Mouse (Mus musculus) frontal cortex, postnatal 10 days (tissue): ENCODE data around the gene Ifit3.
"Not testable (repeated sequence)": the region's sequence is repeated elsewhere in the genome, so short reads cannot be mapped to it uniquely, and the experiment has no call there.

Experiments used
- DNase-seq, 2 experiments: peaks; one replicate each; pipeline ENCODE4 v3.0.0; 2022; ENCODE audit warnings: low spot score in 2 of 2, mixed read lengths in 1 of 2

The Ifit3 gene

DNA sequence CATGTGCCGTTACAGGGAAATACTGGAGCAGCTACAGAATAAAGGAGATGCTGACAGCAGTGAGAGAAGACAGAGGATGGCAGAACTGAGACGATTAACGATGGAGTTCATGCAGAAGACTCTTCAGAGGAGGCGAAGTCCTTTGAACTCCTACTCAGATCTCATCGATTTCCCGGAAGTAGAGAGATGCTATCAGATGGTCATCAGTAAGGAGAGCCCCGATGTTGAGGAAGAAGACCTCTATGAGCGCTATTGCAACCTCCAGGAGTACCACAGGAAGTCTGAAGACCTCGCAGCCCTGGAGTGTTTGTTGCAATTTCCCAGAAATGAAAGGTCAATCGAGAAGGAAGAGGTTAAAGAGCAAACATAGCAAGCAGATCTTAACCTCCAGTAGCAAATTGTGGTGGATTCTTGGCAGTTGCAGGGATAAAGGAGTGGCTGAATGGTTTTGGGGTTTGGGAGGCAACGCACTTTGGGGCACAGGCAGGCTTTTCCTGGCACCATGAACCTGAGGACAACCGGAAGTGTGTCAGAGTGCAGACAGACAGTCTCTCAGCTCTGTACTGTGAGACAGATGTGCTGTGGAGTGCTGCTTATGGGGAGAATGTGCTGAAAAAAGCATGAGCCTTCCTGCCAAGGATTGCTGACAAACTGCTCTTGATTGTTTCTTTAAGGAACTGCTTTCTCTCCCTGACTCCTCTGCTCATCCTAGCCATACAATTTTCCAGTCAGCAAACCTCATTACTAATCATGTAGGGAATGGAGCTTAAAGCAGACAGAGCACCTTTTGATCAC is 4.8 kb downstream of the Ifit3 start:
- not testable (repeated sequence) for DNase-seq

DNA sequence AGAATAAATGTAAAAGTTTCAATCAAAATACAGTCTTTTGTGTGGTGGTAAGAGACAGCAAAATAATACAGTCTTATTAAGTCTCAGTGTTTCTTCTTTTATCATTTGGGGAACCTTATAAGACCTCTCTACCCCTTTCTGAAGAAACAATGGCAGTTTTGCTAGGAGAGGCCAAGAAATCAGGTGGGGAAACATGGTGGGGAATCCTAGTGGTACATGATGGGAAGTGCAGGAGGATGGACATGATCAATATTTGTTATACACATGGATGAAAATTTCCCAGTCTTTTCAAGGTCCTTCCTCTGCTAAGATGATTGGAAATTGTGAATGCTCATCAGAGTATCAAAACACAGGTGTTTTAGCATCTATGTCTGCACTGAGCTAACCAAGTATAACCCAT is 5.6 kb downstream of the Ifit3 start:
- DNase-seq, result no peak

DNA sequence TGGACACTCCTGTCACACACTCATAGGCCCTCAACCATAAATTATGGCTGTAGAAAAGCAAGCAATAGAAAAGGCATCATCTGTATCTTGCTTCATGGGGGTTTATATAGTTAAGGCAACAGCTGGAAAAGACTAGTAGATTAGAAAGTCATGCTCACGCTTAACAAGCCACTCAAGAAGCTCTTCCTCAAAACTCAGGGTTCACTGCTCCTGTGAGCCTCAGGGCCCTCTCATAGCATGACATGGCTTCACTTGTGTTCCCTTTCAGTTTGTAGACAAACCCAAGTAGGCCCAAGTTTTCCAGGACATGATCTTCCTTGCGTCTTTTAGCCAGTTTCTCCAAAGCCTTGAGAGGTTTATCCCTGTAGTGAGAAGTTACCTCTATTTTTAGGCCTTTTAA is 10.1 kb downstream of the Ifit3 start:
- no peak for DNase-seq

DNA sequence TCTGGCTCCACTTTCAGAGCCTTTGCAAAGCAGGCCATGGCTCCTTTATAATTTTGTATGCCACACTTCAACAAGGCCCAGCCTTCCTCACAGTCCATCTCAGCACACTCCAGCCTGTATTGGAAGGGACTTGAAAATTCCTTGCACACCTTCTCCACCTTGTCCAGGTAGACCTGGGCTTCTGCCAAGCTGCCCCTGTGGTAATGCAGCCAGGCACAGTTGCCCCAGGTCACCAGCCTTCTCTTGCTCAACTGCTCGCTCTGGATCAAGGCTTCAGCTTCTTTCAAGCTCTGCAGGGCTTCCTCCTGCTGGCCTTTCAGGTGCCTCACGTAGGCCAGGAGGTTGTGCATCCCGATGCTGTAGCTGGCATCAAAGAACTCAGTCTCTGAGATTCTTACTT is 11.2 kb downstream of the Ifit3 start:
- DNase-seq, result not testable (repeated sequence)

DNA sequence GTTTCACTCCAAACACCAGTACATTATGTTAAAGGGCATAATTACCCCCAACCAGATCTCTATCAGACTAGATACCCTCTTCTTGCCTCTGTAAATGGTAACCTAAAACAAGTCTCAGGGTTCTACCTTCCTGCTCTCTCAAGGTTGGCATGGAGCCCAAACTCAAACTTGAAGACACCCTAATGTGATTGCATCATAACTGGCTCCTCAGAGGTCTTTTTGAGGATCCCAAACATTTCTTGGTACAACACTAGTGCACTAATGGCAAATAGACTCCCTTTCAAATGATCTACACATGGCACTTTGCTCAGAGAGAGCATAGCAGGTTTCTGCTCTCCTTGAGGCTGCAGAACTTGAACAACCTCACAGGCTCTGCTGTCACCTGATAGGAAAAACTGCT is 13.5 kb downstream of the Ifit3 start:
- DNase-seq, result no peak

DNA sequence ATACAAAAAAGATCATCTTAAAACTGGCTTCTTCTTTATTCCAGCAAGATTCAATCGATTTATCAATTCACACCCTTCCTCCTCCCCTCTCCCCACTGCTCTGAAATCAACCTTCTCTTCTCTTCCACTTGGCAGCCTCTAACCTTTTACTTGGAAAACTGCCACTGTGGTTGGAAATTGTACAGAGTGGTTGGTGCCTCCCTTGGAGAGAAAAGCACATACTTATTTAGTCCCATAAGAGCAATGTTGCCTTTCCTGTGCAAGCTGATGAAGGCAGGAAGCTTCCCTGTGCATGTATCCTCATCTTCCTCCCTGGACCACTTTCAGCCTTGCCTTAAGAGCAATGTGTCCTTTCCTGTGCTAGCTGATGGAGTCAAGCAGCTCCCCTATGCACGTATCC is 15.0 kb downstream of the Ifit3 start:
- peak; percentile 13 to 27 for DNase-seq

DNA sequence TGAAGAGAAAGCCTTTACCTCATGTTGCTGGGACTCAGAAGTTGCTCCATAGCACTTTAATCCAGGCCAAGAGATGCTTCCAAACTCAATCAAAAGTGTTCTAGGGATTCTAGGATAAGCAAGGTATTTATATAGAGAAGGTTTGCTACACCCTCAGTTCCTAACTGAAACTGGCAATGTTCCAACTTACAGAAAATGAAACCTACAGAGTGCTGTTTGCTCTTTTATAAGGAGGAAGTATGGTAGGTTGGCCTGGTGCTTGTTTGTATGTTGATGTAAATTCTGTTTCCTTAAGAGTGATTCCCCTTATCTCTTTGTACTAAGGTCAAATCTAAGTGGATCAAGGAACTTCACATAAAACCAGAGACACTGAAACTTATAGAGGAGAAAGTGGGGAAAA is 15.9 kb downstream of the Ifit3 start:
- DNase-seq, result not testable (repeated sequence)

DNA sequence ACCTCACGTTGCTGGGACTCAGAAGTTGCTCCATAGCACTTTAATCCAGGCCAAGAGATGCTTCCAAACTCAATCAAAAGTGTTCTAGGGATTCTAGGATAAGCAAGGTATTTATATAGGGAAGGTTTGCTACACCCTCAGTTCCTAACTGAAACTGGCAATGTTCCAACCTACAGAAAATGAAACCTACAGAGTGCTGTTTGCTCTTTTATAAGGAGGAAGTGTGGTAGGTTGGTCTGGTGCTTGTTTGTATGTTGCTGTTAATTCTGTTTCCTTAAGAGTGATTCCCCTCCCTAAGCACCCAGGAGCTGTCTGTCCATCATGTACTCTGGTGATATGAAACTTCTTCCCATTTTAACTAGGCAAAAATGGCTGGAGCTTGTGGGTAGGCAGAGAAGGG is 18.6 kb downstream of the Ifit3 start, which contains the start of gene Ifit1bl1:
Gene Ifit1bl1 (minus strand): TSS at position 69 of the 400 bp plus-strand sequence.
- not testable (repeated sequence) for DNase-seq

DNA sequence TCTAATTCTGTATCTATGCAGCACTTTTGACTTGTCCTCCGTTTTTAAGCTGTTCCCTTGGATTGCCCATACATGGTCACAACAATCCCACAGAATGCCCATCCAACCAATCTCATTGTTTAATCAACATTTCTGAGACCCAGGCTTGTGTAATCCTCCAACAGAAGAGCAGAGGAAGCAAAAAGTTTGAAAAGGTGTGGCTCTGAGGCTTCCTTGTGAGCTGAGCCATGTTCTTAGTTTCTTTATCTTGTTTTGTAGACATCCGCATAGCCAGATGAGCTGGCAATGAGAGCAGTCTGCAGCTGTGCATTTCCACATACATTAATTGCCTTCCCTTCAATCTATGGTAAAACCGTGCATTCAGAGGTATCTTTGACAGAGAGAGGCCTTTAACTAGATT is 22.1 kb downstream of the Ifit3 start:
- no peak for DNase-seq

DNA sequence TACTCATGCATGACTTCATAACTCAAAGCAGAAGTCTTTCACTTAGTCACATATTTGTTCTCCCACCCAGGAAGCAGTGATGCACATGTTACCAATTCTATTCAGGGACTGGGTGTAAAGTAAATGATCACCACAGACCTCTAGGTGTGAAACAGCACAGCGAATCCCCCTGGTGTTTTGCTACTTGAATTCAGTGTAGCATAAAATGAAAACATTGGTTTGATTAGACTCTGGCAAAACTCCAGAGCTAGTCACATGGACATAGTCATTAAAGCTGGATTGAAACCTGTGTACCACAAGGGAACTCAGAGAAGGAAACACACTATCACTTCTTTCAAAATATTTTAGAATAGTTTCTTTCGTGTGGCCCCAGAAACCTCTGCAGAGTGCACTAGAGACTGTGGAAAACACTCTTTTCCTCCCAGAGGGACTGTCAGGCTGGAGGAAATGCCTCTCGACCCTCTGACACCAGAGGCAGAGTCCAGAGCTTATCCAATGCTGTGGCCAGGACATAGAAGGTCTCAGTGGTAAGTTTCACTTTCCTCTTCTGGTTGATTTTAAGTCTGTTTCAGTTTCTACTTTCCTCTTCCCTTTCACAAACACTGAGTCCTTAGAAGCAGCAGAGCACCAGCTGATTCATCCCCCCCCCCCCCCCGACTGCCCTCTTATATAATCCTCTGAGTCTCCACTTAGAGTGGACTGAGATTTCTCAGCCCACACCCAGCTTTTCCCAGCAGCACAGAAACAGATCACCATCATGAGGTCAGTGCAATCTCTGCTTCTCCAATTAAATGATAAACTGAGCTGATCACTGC is 24.1 kb downstream of the Ifit3 start, which contains the start of gene Ifit3b:
Gene Ifit3b (plus strand): TSS at position 734 of the 815 bp plus-strand sequence.
- DNase-seq, result not testable (repeated sequence)

DNA sequence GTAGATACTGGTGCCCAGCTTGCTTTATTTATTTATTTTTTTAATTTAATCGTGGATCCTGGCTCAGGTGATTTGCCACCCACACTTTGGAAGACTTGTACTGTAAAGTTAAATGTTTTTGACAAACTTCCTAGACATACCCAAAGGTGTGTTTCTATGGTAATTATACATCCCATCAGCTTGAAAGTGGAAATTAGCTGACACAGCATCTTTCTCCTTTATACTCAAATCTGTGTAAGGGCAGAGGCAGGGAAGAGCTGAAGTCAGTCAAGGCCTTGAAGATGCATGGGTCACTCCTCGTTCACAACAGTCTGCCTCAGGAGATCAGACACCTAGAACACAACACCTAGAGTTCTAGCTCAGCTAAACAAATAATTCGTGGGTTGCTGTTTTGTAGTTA is 26.8 kb downstream of the Ifit3 start:
- DNase-seq, result not testable (repeated sequence)

DNA sequence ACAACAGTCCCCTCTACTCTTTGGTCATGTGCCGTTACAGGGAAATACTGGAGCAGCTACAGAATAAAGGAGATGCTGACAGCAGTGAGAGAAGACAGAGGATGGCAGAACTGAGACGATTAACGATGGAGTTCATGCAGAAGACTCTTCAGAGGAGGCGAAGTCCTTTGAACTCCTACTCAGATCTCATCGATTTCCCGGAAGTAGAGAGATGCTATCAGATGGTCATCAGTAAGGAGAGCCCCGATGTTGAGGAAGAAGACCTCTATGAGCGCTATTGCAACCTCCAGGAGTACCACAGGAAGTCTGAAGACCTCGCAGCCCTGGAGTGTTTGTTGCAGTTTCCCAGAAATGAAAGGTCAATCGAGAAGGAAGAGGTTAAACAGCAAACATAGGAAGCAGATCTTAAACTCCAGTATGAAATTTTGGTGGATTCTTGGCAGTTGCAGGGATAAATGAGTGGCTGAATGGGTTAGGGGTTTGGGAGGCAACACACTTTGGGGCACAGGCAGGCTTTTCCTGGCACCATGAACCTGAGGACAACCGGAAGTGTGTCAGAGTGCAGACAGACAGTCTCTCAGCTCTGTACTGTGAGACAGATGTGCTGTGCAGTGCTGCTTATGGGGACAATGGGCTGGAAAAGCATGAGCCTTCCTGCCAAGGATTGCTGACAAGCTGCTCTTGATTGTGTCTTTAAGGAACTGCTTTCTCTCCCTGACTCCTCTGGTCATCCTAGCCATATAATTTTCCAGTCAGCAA is 29.1 kb downstream of the Ifit3 start:
- not testable (repeated sequence) for DNase-seq

DNA sequence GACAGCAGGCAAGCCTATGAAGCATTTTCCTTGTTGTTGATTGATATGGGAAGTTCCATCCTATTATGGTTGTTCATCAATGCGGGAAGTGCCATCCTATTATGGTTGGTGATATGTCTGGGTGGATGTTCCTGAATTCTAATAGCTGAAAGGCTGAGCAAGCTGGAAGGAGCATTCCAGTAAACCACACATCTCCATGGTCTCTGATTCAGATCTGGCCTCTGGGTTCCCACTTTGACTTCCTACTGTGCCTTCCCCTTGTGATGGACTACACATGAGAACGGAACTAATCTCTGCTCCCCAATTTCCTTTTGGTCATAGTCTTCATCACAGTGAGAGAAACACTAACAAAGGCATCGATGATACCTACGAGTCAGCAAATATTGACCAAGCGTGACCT is 37.5 kb downstream of the Ifit3 start:
- DNase-seq, result no peak

DNA sequence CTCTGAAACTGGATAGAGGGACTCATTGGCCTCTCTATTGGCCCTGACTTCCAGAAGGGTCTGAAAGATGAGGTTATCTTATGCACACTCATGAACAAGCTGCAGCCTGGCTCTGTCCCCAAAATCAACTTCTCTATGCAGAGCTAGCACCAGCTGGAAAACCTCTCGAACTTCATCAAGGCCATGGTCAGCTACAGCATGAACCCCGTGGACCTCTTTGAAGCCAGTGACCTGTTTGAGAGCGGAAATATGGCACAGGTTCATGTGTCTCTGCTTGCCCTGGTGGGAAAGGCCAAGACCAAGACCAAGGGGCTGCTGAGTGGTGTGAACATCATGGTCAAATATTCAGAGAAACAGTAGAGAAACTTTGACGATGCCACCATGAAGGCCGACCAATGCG is 40.5 kb downstream of the Ifit3 start:
- no peak for DNase-seq

DNA sequence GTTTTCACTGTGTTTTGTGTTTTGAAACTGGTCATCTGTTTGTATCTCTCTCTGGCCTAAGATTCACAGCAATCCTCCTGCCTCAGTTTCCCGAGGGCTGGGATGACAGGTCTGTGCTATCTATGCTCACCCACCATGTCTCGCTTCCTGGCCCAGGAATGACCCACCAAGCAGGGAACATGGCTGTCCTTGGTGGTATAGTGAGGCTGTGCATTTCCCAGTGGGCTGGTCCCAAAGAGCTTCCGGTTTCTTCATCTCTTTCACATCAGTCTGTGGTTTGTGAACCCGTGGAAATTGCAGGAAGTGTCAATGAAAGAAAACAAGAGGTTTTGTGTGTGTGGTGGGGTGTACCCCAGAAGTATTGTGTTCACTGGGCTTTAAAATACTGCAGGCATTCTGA is 41.3 kb downstream of the Ifit3 start:
- no peak for DNase-seq

DNA sequence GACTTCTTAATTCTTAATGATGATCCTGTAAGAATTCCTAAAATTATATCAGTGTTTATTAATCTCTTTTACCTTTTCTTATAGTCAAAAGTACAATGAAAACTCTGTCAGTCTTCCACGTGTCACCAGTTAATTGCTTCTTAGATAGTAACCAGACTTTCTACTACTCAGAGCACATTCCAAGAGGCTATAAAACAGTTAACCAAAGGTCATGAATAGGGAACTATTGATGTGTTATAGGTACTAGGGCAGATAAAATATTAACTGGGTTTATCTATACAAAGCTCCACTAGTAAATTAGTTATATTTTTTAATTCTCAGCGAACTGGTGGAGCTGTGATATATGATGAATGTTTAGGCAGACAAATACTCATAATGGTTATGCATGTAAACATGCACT is 44.2 kb downstream of the Ifit3 start:
- DNase-seq, result no peak

DNA sequence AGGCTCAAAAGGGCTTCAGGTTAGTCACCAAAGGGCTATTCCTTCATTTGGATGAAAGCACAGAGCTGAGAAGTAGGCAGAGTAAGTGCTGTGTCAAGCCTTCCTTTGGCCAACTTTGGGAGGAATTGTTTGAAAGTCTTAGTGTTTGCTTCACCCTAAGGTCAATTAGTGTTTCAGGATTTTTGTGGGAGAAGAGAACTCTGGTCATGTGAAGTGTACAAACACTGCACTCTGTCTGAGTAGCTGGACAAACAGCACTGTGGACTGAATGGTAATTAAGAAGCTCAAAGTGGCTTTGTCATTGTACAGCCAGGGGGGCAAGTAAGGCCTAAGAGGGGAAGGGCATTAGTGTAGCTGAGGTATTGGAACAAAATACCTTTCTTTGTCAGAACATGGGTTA is 48.2 kb downstream of the Ifit3 start:
- DNase-seq, result no peak

DNA sequence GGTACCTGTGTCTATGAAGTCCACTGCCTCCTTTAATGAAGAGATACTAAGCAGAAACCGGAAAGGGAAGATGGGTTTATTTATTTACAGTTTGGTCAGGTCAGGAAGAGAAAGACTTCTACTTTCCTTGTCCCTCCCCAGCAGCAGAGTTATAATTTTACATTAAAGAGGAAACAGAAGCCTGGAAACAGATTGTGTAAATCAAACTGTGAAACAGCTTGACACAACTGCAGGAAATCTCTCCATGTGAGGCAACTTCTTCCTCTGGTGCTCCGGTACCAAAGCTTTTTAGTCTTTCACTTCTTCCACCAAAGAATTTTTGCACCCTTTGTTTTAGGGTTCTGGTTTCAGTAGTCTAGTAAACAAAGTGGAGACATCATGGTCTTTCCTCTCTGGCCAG is 50.2 kb downstream of the Ifit3 start:
- DNase-seq, result no peak

DNA sequence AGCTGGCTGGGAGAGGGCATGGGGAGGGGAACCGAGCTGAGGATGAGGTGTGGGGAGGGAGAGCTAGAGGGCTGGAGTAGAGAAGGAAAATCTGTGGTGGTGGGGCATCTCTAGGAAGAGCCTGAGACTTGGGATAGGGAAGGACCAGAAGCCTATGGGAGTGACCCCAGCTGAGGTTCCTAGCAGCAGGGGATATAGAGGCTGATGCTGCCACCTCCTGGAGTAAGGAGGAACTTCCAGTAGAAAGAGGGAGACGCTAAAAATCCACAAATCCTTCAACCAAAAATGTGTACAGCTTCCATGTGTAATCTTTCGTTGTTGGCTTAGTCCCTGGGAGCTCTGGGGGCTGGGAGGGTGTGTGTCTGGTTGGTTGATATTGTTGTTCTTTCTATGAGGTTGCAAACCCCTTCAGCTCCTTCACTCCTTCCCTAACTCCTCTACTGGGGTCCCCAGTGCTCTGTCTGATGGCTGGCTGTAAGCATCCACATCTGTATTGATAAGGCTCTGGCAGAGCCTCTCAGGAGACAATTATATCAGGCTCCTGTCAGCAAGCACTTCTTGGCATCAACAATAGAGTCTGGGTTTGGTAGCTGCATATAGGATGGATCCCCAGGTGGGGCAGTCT is 53.7 kb downstream of the Ifit3 start:
- peak in 1 of 2 experiments; percentile 47 for DNase-seq
